Mouse (Mus musculus) adrenal gland, adult 18-20 months (tissue): ENCODE results near the gene Hcn3. TPM values are rescaled to one million over a fixed set of nuclear protein-coding genes. Genes with fewer than 3 reads are reported as not detected.
A peak's percentile ranks its signal among the peaks of the same experiment; 100 is the strongest.

Experiments used
- DNase-seq, 2 experiments: peaks; one replicate each; pipeline ENCODE4 v3.0.0; 2021 to 2022; ENCODE audit warnings: low spot score in 2 of 2
- total RNA-seq, 2 experiments: library from RNA; stranded (reverse); gene quantifications; 1 replicate in 1 of 2; 2 replicates in 1 of 2; pipeline ENCODE4 v1.2.3; 2021

Gene Hcn3
- total RNA-seq, 2 experiments from 2014 or later, result 2.6 to 7.7 TPM

- DNase-seq, result no peak
Measured at GRCm38 (mm10) chr3:89147979-89148311, 12.1 kb downstream of the Hcn3 start.

- no peak for DNase-seq
Measured at GRCm38 (mm10) chr3:89147101-89147978, 12.7 kb downstream of the Hcn3 start.

- no peak for DNase-seq
Measured at GRCm38 (mm10) chr3:89145566-89145965, 14.4 kb downstream of the Hcn3 start.

- no peak for DNase-seq
Measured at GRCm38 (mm10) chr3:89144821-89145220, 15.2 kb downstream of the Hcn3 start.

- no peak for DNase-seq
Measured at GRCm38 (mm10) chr3:89136365-89136764, 23.6 kb downstream of the Hcn3 start.

- no peak for DNase-seq
Measured at GRCm38 (mm10) chr3:89135958-89136357, 24.0 kb downstream of the Hcn3 start, which contains the start of gene Pklr. Gene Pklr (plus strand): TSS chr3:89136142.

GRCm38 (mm10) chr3:89133752-89134151 lies 26.2 kb downstream of the Hcn3 start:
- no peak for DNase-seq

- DNase-seq, result no peak
Measured at GRCm38 (mm10) chr3:89133063-89133450, 26.9 kb downstream of the Hcn3 start.

- DNase-seq, result peak; percentile 40 to 51
Measured at GRCm38 (mm10) chr3:89132285-89133062, 27.5 kb downstream of the Hcn3 start.

GRCm38 (mm10) chr3:89131816-89132215 lies 28.2 kb downstream of the Hcn3 start:
- no peak for DNase-seq

GRCm38 (mm10) chr3:89129908-89130307 lies 30.1 kb downstream of the Hcn3 start:
- DNase-seq, result no peak

GRCm38 (mm10) chr3:89125981-89126380 lies 34.0 kb downstream of the Hcn3 start:
- no peak for DNase-seq

GRCm38 (mm10) chr3:89124241-89124640 lies 35.8 kb downstream of the Hcn3 start:
- peak in 1 of 2 experiments; percentile 37 for DNase-seq

- peak; percentile 38 to 62 for DNase-seq
Measured at GRCm38 (mm10) chr3:89123313-89123712, 36.7 kb downstream of the Hcn3 start.

GRCm38 (mm10) chr3:89115522-89115921 lies 44.5 kb downstream of the Hcn3 start:
- DNase-seq, result no peak

GRCm38 (mm10) chr3:89113058-89113457 lies 46.9 kb downstream of the Hcn3 start:
- DNase-seq, result no peak

GRCm38 (mm10) chr3:89108146-89108545 lies 51.9 kb downstream of the Hcn3 start:
- no peak for DNase-seq

GRCm38 (mm10) chr3:89107545-89107944 lies 52.5 kb downstream of the Hcn3 start:
- DNase-seq, result no peak

GRCm38 (mm10) chr3:89106881-89107280 lies 53.1 kb downstream of the Hcn3 start:
- no peak for DNase-seq

- DNase-seq, result no peak
Measured at GRCm38 (mm10) chr3:89103291-89103595, 56.8 kb downstream of the Hcn3 start.

GRCm38 (mm10) chr3:89102495-89103290 lies 57.3 kb downstream of the Hcn3 start:
- DNase-seq, result no peak
